8 mouse cellular contexts compared by ENCODE assay signal in genomic region chr4:137387482-137388058, GRCm38 (mm10). TPM values are rescaled to one million over a fixed set of nuclear protein-coding genes. Genes with fewer than 3 reads are reported as not detected.
DNase-seq lines count a peak whose midpoint lies in the region; ATAC-seq and TF ChIP-seq lines count a peak whose summit lies in the region.

No protein-coding gene starts in this region.

- H3K9me3 ChIP-seq in lung, embryonic 16.5 days (ENCODE audit: control insufficient read depth, low read length) = no peaks in the 10 kb centered on the region

- no peak for ATAC-seq in lung, embryonic 16.5 days (ENCODE audit: low read depth)
- peak; percentile 21; the same call in 1 of the 2 replicates for ATAC-seq in erythroblast, adult 5-6 weeks (replicated peaks; ENCODE audit: low FRiP score, poor library complexity, severe bottlenecking)

- no peaks in the 10 kb centered on the region for H3K36me3 ChIP-seq in lung, embryonic 16.5 days (ENCODE audit: control insufficient read depth, insufficient read depth, low read length)
- no peaks in the 10 kb centered on the region for H3K36me3 ChIP-seq in liver, adult 2 months (ENCODE audit: control insufficient read depth, insufficient read depth, low read length)
- H3K36me3 ChIP-seq in splenic B cell, adult 2 months (ENCODE audit: control insufficient read depth, insufficient read depth, low read length, poor library complexity, severe bottlenecking) = no peaks in the 10 kb centered on the region

- peak overlapping the region; percentile 93 for H3K9ac ChIP-seq in lung, embryonic 16.5 days (ENCODE audit: low read length)
- peak overlapping the region; percentile 80 for H3K9ac ChIP-seq in liver, adult 2 months (ENCODE audit: low read depth, low read length)

- H3K27me3 ChIP-seq in lung, embryonic 16.5 days (ENCODE audit: control insufficient read depth, insufficient read depth, low read depth, low read length) = no peaks in the 10 kb centered on the region
- H3K27me3 ChIP-seq in liver, adult 2 months (ENCODE audit: control insufficient read depth, insufficient read depth, low read length) = no peaks in the 10 kb centered on the region
- H3K27me3 ChIP-seq in splenic B cell, adult 2 months (ENCODE audit: control insufficient read depth, insufficient read depth, low read length, poor library complexity, severe bottlenecking) = no peaks in the 10 kb centered on the region

- H3K27ac ChIP-seq in lung, embryonic 16.5 days (ENCODE audit: low read length) = peak overlapping the region; percentile 92
- peak overlapping the region; percentile 87 for H3K27ac ChIP-seq in liver, adult 2 months (replicated peaks; ENCODE audit: insufficient read depth, low read depth, low read length)

- no peaks in the 10 kb centered on the region for H3K79me2 ChIP-seq in liver, adult 2 months (ENCODE audit: control insufficient read depth, insufficient read depth, low read length)

- 0 out of 2 replicates have a peak, but pooled peaks cover 3% of the 10 kb centered on the region for H3K4me1 ChIP-seq in lung, embryonic 16.5 days (replicated peaks; ENCODE audit: control insufficient read depth, insufficient read depth, low read length)
- H3K4me1 ChIP-seq in liver, adult 2 months (ENCODE audit: control insufficient read depth, insufficient read depth, low read length) = peaks cover 11% of the 10 kb centered on the region

- TF ChIP-seq POLR2A in liver, adult 2 months (IDR thresholded peaks at IDR 0.05; ENCODE audit: extremely low read depth, insufficient read depth, low read length) = 0 out of 2 replicates have a peak, but pooled peaks have one; percentile 3

- peak overlapping the region; percentile 85 for H3K4me2 ChIP-seq in lung, embryonic 16.5 days (ENCODE audit: low read depth, low read length)

- H3K4me3 ChIP-seq in lung, embryonic 16.5 days (ENCODE audit: low read length) = peak overlapping the region; percentile 91
- peak overlapping the region; percentile 76 for H3K4me3 ChIP-seq in liver, adult 2 months (ENCODE audit: insufficient read depth, low read depth, low read length)

- 1% methylated on average over 20 of the region's 20 CpGs for WGBS in lung, embryonic 16.5 days
- under 1% methylated on average over 20 of the region's 20 CpGs for WGBS in liver, adult 2 months

- no peak for TF ChIP-seq CTCF in liver, adult 2 months (IDR thresholded peaks at IDR 0.05; ENCODE audit: low read depth, low read length)

- no peak for DNase-seq in lung, postnatal 4 days
- DNase-seq in liver, adult 2 months (ENCODE audit: extremely low read depth, low read depth, low spot score) = no peak
- DNase-seq in splenic B cell, adult 2 months (ENCODE audit: low read depth, low spot score) = peak; percentile 43
- no peak for DNase-seq in layer of hippocampus, adult 18-20 months (ENCODE audit: low spot score in 2 of 2)
- no peak for DNase-seq in Muller cell, postnatal 12 days (ENCODE audit: inconsistent ontology term)
- DNase-seq in ovary, adult 18-20 months (ENCODE audit: low spot score) = no peak

RNA-seq across cellular contexts. Expression of gene Cela3a, which starts 22.0 kb away (rescaled TPM):
- not detected in 2 replicates for polyA plus RNA-seq in lung, embryonic 16.5 days (2015; fragmentation: Nextera tagmentation; extraction: Ambion mirVana)
- not detected in 2 replicates for total RNA-seq in erythroblast, adult 5-6 weeks (2015; ENCODE audit: low replicate concordance)
- not detected in 2 replicates for total RNA-seq in erythroblast, adult 5-6 weeks (2017; ENCODE audit: low replicate concordance)
- total RNA-seq in liver, adult 2 months (2014; rRNA removed) = not detected in 2 replicates
- polyA plus RNA-seq in liver, adult 2 months (2012; rRNA removed) = not detected in 2 replicates
- total RNA-seq in layer of hippocampus, adult 18-20 months (2021) = not detected

RNA-seq across cellular contexts. Expression of gene Cdc42, which starts 30.1 kb away (rescaled TPM):
- polyA plus RNA-seq in lung, embryonic 16.5 days (2015; fragmentation: Nextera tagmentation; extraction: Ambion mirVana) = 699 and 707 TPM in 2 replicates
- 236 and 252 TPM in 2 replicates for total RNA-seq in erythroblast, adult 5-6 weeks (2015; ENCODE audit: low replicate concordance)
- 105 and 186 TPM in 2 replicates for total RNA-seq in erythroblast, adult 5-6 weeks (2017; ENCODE audit: low replicate concordance)
- 124 and 131 TPM in 2 replicates for total RNA-seq in liver, adult 2 months (2014; rRNA removed)
- polyA plus RNA-seq in liver, adult 2 months (2012; rRNA removed) = 35.8 and 36.9 TPM in 2 replicates
- 100 to 1,000 TPM; 285 to 289 TPM for total RNA-seq in layer of hippocampus, adult 18-20 months (2021)

RNA-seq across cellular contexts. Expression of gene Cela3b, which starts 42.8 kb away (rescaled TPM):
- polyA plus RNA-seq in lung, embryonic 16.5 days (2015; fragmentation: Nextera tagmentation; extraction: Ambion mirVana) = not detected in 2 replicates
- not detected in 2 replicates for total RNA-seq in erythroblast, adult 5-6 weeks (2015; ENCODE audit: low replicate concordance)
- not detected in 2 replicates for total RNA-seq in erythroblast, adult 5-6 weeks (2017; ENCODE audit: low replicate concordance)
- total RNA-seq in liver, adult 2 months (2014; rRNA removed) = 16.6 and 59.5 TPM in 2 replicates
- polyA plus RNA-seq in liver, adult 2 months (2012; rRNA removed) = 0.42 and 1.0 TPM in 2 replicates
- total RNA-seq in layer of hippocampus, adult 18-20 months (2021) = not detected

Comparison
In these comparisons a context has a peak if more than half of its experiments do, and no peak if none do; other contexts are left out.
1. RNA of gene Cela3b, which starts 42.8 kb away (total RNA-seq): 16.6 to 59.5 TPM in liver, adult 2 months; not detected in erythroblast, adult 5-6 weeks and not detected in layer of hippocampus, adult 18-20 months; every median in the first group is over 10 times any median in the second.